Mouse (Mus musculus): ENCODE measurements around the gene Iqsec1. TPM values are rescaled to one million over a fixed set of nuclear protein-coding genes. Genes with fewer than 3 reads are reported as not detected.

Iqsec1 gene
- total RNA-seq, 2 experiments from 2014 or later = 108 to 109 TPM

- intact Hi-C loops (cut with DNase I) = no loop called here
- DNase-seq = no peak
Observed at GRCm38 (mm10) chr6:90741717-90742116, 246.8 kb downstream of the Iqsec1 start.

DNA sequence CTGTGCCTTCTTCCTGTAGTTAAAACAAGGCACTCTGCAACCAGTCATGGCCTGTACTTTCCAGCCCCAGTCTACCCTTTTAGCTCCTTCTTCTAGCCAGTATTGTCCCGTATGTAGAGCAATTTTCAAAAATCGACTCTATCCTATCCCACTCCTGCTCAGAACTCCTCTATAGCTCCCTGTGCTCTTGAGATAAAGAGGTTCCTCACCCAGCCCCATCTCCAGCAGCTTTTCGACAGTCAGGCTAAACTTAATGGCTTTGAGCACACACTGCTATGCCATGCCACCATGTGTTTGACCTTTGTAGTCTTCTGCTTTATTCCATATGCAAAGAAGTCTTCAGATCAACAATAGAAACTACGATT, 247.4 kb downstream of the Iqsec1 start:
- intact Hi-C loops (cut with DNase I) = no loop called here
- DNase-seq = no peak

- DNase-seq = no peak
- intact Hi-C loops (cut with DNase I) = no loop called here
Observed at GRCm38 (mm10) chr6:90740348-90741055, 248.0 kb downstream of the Iqsec1 start.

GRCm38 (mm10) chr6:90737376-90737775, 251.1 kb downstream of the Iqsec1 start:
- DNase-seq = peak; percentile 95 to 98
- intact Hi-C loops (cut with DNase I) = loop anchor here (1.0 to 5.0 kb wide), 2 partner anchors 81 to 545 kb away; no protein-coding TSS in a partner anchor

- intact Hi-C loops (cut with DNase I) = loop anchor here (1.0 to 5.0 kb wide), 2 partner anchors 82 to 546 kb away; no protein-coding TSS in a partner anchor
- peak; percentile 78 to 80 for DNase-seq
Observed at GRCm38 (mm10) chr6:90736691-90737245, 251.7 kb downstream of the Iqsec1 start.

DNA sequence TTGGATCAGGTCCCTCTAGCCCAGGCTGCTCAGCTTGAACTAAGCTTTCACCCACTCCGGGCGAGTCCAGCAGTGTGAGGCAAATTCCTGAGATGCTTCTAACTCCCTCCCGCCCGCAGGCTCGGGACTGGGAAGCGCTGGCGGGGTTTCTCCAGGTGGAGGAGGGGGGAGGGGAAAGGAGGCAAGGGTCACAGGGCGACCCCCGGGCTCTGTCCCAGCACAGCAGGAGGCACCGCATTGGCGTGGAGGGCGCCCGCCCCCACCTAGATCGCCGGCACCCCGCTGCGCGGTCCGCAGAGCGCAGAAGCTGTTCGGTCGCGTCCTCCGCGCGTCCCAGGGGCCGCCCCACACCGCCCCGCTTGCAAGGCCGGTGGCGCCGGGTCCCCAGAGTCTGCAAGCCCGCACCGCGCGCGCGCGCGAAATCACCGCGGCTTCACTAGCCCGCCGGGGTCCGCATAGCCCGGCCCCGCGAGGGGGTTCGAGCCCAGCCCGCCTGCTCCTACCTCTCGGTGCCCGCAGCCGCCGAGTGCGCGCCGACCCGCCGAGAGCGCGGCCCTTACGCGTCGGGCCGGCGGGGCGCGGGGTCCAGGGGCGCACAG, 252.3 kb downstream of the Iqsec1 start:
- DNase-seq = peak; percentile 65 to 66
- intact Hi-C loops (cut with DNase I) = loop anchor here (5.0 kb wide), 1 partner anchor 546 kb away; no protein-coding TSS in a partner anchor

- intact Hi-C loops (cut with DNase I) = loop anchor here (5.0 kb wide), 1 partner anchor 547 kb away; no protein-coding TSS in a partner anchor
Observed at GRCm38 (mm10) chr6:90735396-90736036, 253.0 kb downstream of the Iqsec1 start.

DNA sequence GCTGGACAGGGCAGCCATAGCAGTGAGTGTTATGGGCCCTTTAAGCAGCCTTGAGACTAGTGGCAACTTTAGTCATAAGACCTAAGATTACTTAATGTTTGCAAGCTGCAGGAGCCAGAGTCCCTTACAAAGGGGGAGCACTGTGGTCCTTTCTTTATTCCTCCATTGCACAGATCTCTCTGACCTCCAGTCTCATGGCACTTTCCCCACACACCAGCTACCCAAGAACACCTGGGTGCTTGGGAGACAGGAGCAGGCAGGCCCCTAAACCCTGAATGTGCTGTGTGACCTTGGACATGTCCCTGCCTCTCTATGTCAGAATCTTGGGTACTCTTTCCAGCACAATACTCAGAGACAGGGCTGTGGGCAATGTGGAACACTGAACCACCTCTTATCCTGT, 253.7 kb downstream of the Iqsec1 start:
- no peak for DNase-seq
- intact Hi-C loops (cut with DNase I) = loop anchor here (5.0 kb wide), 1 partner anchor 547 kb away; no protein-coding TSS in a partner anchor

More at GRCm38 (mm10) chr6:90735396-90736036, 253.0 kb downstream of the Iqsec1 start:
- DNase-seq = no peak

DNA sequence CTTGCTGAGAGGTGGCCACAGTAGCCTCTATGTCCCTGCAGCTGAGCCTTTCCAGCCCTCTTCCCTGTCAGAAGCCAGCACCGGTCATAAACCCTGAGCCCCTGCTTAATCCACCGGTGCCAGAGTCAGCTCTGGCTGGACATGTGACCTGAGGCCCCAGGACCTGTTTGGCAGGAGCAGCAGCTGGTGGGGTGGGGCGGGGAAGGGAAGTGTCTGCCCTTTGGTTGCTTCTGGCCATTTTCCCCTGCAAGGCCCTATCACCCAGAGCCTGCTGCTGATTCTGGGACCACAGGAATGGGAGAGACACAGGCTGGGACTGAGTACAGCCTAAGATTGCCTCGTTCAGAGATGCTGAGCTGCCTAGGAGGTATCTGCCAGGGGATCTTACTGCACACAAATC, 257.2 kb downstream of the Iqsec1 start:
- DNase-seq = peak in 1 of 2 experiments; percentile 43
- intact Hi-C loops (cut with DNase I) = no loop called here

DNA sequence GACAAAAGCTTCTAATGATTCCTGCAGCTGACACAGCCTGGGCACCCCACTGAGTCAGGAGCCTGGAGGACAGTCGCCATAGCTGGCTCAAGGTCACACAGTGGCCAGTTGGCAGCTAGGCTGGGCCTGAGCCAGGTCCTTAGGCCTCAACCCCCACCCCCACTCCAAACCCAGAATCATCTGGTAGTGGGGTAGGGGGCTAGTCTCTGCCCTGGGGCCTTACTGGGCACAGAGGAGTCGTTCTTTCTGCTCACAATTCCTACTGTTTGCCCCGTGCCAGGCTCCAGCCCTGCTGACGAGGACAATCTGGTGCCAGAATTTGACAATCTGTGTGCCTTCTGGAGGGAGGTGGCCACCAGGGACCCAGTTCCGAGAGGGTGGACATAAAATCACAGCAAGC, 258.7 kb downstream of the Iqsec1 start:
- intact Hi-C loops (cut with DNase I) = loop anchor here (2.0 to 10.0 kb wide), 3 partner anchors 75 to 265 kb away; partner anchors contain the start of gene Klf15
- DNase-seq = no peak

GRCm38 (mm10) chr6:90728491-90728931, 260.0 kb downstream of the Iqsec1 start:
- intact Hi-C loops (cut with DNase I) = loop anchor here (2.0 to 10.0 kb wide), 3 partner anchors 74 to 264 kb away; partner anchors contain the start of gene Klf15
- peak; percentile 91 to 96 for DNase-seq

DNA sequence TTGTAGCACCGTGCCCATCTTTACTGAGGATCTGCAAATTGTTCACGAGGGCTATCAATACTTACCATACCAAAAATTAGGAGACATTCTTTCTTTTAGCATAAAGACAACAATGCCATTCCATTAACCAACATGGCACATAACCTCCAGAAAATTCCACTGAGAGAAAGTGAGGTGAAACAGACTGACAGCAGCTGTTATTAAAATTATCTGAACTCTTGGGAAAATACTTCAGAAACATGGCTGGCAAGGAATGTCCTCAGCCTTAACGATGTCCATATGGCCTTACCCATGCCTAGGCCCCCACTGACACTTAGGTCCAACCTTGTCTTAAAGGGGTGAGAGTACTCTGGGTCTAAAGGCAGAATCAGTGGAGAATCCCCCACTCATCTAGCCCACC, 260.7 kb downstream of the Iqsec1 start:
- intact Hi-C loops (cut with DNase I) = loop anchor here (2.0 to 10.0 kb wide), 3 partner anchors 73 to 263 kb away; partner anchors contain the start of gene Klf15
- no peak for DNase-seq

DNA sequence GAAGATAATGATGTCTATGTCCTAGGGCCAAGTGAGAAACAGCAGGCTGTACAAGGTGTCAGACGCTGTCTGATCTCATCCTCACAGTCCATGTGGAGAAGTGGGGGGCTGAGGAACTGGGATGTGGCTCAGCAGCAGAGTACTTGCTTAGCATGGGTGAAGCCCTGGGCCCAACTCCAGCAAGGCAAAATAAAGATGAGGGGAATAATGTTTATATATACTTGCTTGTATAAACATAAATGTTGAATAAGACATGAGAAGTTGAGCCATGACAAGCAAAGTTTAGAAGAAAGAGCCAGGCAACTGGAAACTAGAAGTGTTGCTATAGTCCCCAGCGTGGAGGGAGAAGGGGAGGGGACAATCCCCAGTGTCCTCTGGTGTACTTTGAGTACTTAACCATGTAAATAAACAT, 261.8 kb downstream of the Iqsec1 start:
- intact Hi-C loops (cut with DNase I) = loop anchor here (10.0 kb wide), 1 partner anchor 262 kb away; the partner anchor contains the start of gene Klf15
- DNase-seq = no peak

GRCm38 (mm10) chr6:90725526-90725925, 263.0 kb downstream of the Iqsec1 start:
- DNase-seq = no peak
- intact Hi-C loops (cut with DNase I) = loop anchor here (10.0 kb wide), 1 partner anchor 261 kb away; the partner anchor contains the start of gene Klf15

DNA sequence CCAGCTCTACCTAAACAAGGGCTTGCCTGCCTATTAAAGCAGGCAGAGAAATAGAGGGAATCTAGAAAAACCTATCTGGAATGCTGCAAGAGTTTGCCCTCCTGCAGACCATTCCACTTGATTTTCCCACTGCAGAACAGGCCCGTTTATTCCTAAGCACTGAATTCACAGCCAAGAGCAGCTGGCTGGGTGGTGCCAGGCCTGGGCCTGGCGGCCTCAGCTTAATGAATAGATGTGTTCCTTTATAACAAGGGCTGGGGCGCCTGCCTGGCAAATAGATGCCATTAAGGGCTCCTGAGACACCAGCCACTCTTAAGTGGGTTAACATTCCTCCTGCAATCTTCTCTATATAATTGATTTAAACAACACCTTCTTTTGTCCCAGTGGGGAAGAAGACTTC, 265.5 kb downstream of the Iqsec1 start:
- no peak for DNase-seq
- intact Hi-C loops (cut with DNase I) = loop anchor here (10.0 kb wide), 1 partner anchor 258 kb away; the partner anchor contains the start of gene Klf15

DNA sequence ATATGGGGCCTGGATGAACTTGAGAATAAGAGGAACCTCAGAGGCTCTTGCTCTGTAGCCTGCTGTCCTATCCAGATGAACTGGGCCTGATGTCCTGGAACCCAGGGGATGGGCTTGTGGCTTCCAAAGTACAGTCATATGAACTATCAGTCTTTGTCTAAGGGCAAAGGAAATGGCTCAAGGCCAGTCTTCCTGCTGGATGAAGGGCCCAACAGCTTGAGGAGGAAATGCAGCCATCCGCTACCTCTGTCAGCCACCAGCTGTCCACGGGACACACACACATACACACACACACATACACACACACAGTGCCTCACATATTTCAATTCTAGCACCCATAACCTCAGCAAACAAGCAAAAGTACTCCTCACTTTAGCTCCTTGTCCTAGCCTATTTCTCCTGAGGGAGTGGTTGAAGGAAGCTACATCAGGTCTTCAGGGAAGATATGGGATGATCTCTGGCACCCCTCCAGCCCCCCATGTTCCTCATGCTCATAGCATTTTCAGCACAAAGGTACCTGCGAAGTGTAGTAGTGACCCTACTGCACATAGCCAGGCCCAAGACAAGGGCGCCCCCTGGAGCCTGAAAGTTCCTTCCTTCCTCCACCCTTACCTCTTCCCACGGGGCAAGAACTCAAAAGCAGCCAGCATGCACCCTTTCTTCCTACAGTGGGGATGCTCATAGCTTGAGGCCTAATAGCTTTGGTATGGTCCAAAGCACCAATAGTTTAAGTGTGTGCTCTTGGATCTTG, 267.3 kb downstream of the Iqsec1 start:
- intact Hi-C loops (cut with DNase I) = loop anchor here (2.0 to 10.0 kb wide), 3 partner anchors 42 to 256 kb away; partner anchors contain the start of genes Klf15 and Slc41a3
- DNase-seq = peak; percentile 71 to 80

DNA sequence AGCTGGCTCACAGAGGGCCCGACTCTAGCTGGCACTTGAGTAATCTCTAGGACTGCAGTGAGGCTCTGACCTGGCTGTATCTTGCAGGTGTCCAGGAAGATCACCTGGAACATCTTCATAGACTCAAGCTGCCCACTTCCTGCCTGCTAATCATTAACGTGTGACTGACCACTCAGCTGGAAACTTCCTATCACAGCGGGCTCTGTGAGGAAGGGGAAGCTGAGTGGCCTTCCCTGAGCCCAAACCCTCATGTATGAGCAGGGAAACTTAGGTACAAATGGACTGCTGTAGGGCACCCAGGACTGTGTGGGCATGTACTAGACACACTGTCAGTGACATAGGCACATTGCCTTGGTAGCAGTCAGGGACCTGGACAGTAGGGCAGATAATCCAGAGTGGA, 268.3 kb downstream of the Iqsec1 start:
- intact Hi-C loops (cut with DNase I) = loop anchor here (2.0 to 10.0 kb wide), 3 partner anchors 41 to 255 kb away; partner anchors contain the start of genes Klf15 and Slc41a3
- no peak for DNase-seq

- no peak for DNase-seq
- intact Hi-C loops (cut with DNase I) = no loop called here
Observed at GRCm38 (mm10) chr6:90719402-90719801, 269.1 kb downstream of the Iqsec1 start.

GRCm38 (mm10) chr6:90718477-90718876, 270.0 kb downstream of the Iqsec1 start:
- intact Hi-C loops (cut with DNase I) = no loop called here
- no peak for DNase-seq
